Mouse (Mus musculus): ENCODE results near the gene 4930426L09Rik. TPM values are rescaled to one million over a fixed set of nuclear protein-coding genes. Genes with fewer than 3 reads are reported as not detected.

Gene 4930426L09Rik
- polyA plus RNA-seq (2021; fragmentation: Nextera tagmentation): 0.32 and 0.97 TPM in 2 replicates
- long read RNA-seq, experiment 1, partial matches to known transcripts: 0 of 3 reads
- long read RNA-seq, experiment 1, other reads (novel, unspliced or antisense): 0 of 3 reads
- long read RNA-seq, experiment 2: 0 reads

GRCm38 (mm10) chr2:18998054-18998478 is at the start of gene 4930426L09Rik, which contains the start of gene Pip4k2a:
TSS of gene 4930426L09Rik (plus strand) at chr2:18998343.
TSS of gene Pip4k2a (minus strand) at chr2:18998126.

Other genes with a start within 250 kb of the 4930426L09Rik start
- gene Pip4k2a, start 217 bp upstream of the 4930426L09Rik start, polyA plus RNA-seq (2021; fragmentation: Nextera tagmentation): 20.1 and 24.8 TPM in 2 replicates
- gene Armc3, start 201.0 kb downstream of the 4930426L09Rik start, polyA plus RNA-seq (2021; fragmentation: Nextera tagmentation): 0.48 and 0.51 TPM in 2 replicates

Data from left cerebral cortex, adult 6 months (tissue).